Mouse (Mus musculus) G1E-ER4 (cell line): ENCODE results near the gene Uvrag. TPM values are rescaled to one million over a fixed set of nuclear protein-coding genes. Genes with fewer than 3 reads are reported as not detected.

Source experiments
- GATA1 ChIP-seq: IDR thresholded peaks from one replicate; pipeline ENCODE4 v1.8.0; 2012; ENCODE audit warnings: low read length, inconsistent platforms
- polyA plus RNA-seq: library from polyadenylated mRNA; stranded (reverse); fragments of >175 nt; gene quantifications from 2 replicates; pipeline ENCODE4 v1.2.3, GENCODE M21; 2012

Uvrag gene
- polyA plus RNA-seq, 1 experiment: 15.3 TPM

DNA sequence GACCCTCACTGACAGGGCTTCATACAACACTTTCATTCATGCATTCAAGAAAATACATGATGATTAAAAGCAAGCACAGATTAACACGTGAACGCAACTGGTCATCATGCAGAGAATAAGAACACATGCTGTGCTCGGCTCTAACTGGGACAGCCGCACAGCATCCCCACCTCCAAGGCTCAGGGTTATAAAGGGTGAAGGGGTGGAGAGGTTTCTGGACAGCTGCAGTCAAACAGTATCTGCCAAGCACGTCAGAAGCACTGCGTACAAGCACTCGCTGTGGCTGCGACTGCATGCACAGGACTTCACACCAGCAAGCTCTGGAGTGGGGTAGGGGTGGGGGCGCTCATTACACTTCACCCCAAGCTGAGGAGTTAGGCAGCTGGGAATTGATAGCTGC lies 40.9 kb downstream of the Uvrag start:
- TF ChIP-seq GATA1: no peak

GRCm38 (mm10) chr7:99097781-99098180 lies 43.2 kb downstream of the Uvrag start:
- TF ChIP-seq GATA1: no peak

- no peak for TF ChIP-seq GATA1
Observed at GRCm38 (mm10) chr7:99097128-99097527, 43.8 kb downstream of the Uvrag start.

- no peak for TF ChIP-seq GATA1
Observed at GRCm38 (mm10) chr7:99095191-99095590, 45.8 kb downstream of the Uvrag start.

- no peak for TF ChIP-seq GATA1
Observed at GRCm38 (mm10) chr7:99094336-99094735, 46.6 kb downstream of the Uvrag start.

GRCm38 (mm10) chr7:99091915-99092645 lies 48.9 kb downstream of the Uvrag start:
- TF ChIP-seq GATA1: no peak

DNA sequence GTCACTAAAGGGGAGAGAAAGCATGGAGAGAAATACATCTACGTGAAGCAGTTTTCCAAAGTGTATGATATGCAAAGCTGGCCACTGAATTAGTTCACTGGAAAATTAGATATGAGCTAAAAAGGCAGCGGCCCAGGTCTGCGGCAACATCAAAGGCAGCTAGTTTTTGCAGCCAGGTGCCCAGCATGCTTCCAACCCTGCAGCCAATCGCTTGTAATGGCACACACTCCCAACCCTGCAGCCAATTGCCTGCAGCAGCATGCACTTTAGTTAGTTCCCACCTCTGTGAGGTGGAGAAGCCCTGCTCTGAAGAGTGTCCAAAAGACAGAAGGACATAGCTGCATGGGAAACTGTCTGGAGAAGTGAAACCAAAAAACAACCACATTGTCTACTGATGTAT lies 51.2 kb downstream of the Uvrag start:
- TF ChIP-seq GATA1: no peak

GRCm38 (mm10) chr7:99088576-99089346 lies 52.2 kb downstream of the Uvrag start:
- no peak for TF ChIP-seq GATA1

DNA sequence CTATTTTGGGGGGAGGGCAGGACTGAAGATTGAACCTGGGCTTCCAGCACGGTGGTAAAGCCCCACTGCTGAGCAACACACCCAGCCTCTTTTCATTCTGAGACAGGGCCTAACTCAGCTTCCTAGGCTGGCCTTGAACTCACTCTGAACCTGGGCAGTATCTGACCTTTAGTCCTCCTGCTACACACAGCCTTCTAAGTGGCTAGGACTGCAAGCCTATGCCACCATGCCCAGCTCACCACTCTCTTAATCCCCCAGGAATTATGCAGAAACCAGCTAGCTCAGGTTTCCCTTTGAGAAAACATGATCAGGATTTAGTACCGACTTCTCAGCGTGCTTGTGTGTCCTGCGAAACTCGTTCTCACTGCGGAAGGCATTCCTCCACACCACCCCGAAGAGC lies 53.4 kb downstream of the Uvrag start:
- TF ChIP-seq GATA1: no peak

DNA sequence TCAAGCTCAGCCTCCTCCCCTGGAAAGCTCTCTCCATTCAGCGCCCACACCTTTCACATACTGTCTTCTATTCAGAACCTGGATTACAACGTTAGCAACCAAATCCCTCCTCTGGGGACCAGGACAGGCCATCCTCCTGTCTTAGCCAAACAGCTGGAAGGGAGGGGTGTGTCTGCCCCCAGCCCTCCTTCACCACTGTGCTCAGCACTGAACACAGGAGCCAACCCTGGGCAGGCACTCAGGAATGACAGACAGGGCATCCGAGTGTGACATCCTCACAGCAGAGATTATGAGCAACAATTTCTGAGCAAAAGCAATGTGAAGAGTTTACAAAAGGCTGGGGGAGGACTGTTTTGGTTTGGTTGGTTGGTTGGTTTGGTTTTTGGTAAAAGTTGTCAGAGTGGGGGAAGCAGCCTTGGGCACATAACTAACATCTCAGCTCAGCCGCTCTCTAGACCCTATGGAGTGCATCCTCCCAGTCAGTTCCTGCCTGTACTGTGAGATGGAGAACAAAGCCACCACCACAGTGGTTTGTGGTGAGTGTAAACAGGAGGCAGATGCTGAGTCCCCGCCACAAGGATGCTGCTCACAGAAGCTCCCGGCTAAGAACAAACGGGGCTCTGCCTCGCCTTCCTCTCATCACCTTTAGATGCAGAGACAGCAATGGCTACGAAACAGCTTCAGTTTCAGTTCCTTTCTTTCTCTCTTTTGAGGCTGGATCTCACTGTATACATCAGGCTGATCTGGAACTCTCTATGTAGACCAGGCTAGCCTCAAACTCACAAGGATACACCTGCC lies 54.1 kb downstream of the Uvrag start:
- TF ChIP-seq GATA1: no peak

GRCm38 (mm10) chr7:99085249-99085648 lies 55.7 kb downstream of the Uvrag start:
- TF ChIP-seq GATA1: no peak

DNA sequence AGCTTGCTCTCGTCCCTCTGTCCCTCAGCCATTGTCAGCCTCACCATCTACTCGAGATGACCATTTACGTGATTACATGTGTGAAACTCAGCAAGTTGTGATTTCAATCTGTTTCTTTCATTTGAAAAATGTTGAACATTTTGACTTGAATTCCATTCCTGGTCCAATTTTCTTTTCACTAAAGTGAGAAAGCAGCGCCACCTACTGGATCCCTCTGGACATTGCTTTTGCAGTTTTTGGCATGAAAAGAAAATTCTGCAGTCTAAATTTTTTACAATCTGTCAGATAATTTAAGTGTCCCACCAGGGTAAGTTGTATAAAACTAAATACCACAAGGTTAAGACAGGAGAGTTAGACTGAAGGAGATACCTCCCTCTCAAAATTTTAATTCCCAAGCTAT lies 61.4 kb downstream of the Uvrag start:
- no peak for TF ChIP-seq GATA1

GRCm38 (mm10) chr7:99078805-99079204 lies 62.1 kb downstream of the Uvrag start:
- no peak for TF ChIP-seq GATA1

GRCm38 (mm10) chr7:99077234-99077633 lies 63.7 kb downstream of the Uvrag start:
- TF ChIP-seq GATA1: no peak

DNA sequence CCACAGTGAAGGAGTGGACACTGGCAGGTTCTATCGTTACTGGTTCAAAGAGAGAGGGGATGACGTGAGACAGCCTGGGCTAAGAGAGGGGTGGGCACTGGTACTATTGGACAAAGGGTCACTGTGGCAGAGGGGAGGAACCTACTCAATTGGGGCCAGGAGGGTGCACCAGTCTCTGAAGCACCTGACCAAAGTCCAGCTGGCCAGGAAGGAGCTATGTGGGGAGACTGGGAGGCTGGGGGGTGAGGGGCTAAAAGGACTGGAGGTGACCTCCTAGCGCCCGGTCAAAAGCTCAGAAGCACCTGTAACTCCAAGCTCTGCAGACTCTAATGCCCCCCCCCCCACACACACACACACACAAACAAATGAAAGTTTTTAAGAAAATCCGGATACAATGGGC lies 65.8 kb downstream of the Uvrag start:
- TF ChIP-seq GATA1: no peak

DNA sequence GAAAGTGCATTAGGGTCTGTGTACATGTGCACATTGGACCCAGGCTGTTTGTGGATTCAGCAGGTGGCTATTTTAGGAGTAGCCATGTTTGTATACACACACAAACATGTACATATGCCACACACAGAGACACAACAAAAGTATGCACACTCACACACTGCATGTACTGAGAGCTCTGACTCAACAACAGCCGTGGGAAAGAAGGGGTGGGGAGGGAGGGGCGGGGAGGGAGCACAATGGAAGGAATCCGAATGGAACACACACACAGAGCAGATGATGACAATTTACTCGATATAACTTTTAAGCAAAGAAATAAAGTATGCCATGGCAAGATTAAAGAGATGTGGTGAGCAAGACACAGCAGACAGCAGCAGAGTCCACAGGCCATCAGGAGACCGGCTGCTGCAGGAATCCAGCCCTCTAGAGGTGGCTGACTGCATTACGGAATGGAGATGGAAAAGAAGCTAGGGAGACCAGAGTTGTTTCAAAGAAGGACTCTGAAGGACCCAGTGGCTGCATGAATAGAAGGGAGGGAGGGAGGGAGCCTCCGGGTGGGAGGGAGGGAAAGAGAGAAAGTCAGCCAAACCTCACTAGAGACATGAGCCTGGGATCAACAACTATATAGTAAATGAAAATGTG lies 67.1 kb downstream of the Uvrag start:
- TF ChIP-seq GATA1: no peak
